Mouse (Mus musculus): ENCODE results near the gene Grid2.

- no peak for TF ChIP-seq CTCF (IDR thresholded peaks at IDR 0.05; ENCODE audit: low read depth, low read length)
- TF ChIP-seq POLR2A (IDR thresholded peaks at IDR 0.05; ENCODE audit: borderline replicate concordance, low read depth, low read length) = no peak
Measured at GRCm38 (mm10) chr6:64568599-64568998, 1312.9 kb downstream of the Grid2 start.

Measured in bone marrow macrophage, adult 2 months (primary cell).